Mouse (Mus musculus): ENCODE data around the gene Pdcd11.
A peak's percentile ranks its signal among the peaks of the same experiment; 100 is the strongest.

DNA sequence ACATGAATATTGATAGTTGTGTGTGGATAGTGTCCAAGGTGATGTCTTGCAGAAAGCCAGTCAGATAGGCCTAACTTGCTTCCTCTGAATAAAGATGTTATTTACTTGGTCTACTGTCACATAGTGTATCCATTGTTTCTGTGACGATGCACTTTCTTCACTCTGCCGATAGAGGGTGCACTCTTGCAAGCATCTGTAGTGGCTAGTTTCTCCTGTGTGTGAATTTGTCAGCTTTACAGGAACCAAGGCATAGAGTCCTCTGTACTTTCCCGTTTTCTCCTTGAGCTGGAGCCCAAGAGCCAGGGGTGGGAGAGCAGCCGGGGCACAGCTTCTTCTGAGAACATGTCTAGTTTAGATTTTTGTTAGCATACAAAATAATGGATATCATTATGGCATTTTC is 30.5 kb downstream of the Pdcd11 start:
- TF ChIP-seq CTCF (IDR thresholded peaks at IDR 0.05; ENCODE audit: extremely low read depth, insufficient read depth, low read length): peak; percentile 76; the same call in 1 of the 2 replicates
- no peak for TF ChIP-seq POLR2A (IDR thresholded peaks at IDR 0.05; ENCODE audit: extremely low read depth, insufficient read depth, low read length)
